Mouse (Mus musculus): ENCODE results near the gene Hps4.

DNA sequence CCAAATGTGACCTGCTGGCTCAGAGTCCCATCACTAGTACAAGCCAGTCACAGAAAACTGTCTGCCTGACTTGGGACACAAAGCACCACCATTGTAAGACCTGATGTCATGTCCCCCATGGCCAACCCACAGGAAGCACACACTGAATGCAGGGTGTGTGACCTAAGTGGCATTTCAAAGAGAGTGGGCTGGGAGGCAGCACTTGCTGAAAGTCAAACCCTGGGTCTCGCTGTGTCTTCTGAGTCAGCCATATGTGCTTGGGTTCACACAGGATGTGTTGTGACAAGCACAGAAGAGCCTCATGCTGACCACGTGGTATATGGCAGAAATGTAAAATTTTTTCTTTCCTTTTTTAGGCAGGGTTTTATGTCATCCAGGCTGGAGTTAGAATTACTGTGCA is 45.6 kb upstream of the Hps4 start:
- TF ChIP-seq CTCF (IDR thresholded peaks at IDR 0.05; ENCODE audit: low read depth), result no peak
- TF ChIP-seq EP300 (IDR thresholded peaks at IDR 0.05; ENCODE audit: low read depth), result no peak
